Mouse (Mus musculus): ENCODE data around the gene Dnah14.

DNA sequence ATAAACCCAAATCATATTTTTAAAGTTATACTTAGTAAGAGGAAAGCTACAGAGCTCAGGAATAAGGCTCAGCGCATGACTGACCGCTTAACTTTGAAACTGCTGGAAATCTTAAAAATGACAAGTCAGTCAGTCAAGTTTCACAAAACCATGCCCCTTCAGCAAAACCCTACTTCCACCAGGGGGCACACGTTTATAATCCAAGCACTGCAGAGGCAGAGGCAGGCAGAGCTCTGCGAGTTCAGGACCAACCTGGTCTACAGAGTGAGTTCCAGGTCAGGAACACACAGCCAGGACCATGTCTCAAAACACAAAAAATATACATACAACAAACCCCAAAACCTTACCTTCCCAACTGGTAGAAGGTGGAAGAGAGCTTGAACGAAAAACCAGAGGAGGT is 252.0 kb downstream of the Dnah14 start:
- TF ChIP-seq CTCF (IDR thresholded peaks at IDR 0.05; ENCODE audit: insufficient read depth, low read depth, low read length): no peak
- no peak for TF ChIP-seq POLR2A (IDR thresholded peaks at IDR 0.05; ENCODE audit: insufficient read depth, low read depth, low read length)
